In the genomic region with DNA sequence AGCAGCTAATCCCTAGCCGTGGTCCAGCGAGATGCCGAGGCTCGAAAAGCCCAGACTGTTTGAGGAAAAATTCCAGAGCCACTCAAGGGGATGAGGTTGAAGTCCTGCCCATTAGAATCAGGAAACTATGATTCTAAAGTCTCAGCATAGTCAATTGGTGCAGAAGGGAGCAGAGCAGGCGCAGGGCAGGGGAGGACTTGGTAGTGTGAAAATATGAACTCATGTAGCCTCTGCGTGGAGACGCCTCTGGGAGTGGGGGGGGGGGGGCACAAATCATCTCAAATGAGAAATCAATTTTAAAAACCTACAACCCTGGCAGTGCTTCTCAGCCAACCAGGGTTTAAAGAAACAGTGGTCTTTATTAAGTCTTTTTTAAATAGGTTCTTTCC, we compare ENCODE assay signal across 10 mouse cellular contexts.
DNase-seq lines count a peak whose midpoint lies in the region; ATAC-seq lines count a peak whose summit lies in the region.
"Had no signal": no experiment of that assay in that cellular context is flagged by ENCODE, and none has a peak within 500 bp of the region (broad histone marks: within the 10 kb centered on the region; RNA-seq: fewer than 3 reads in every experiment).

No protein-coding gene starts in this region.

- peaks cover 14% of the 10 kb centered on the region for H3K4me1 ChIP-seq in heart, embryonic 11.5 days (ENCODE audit: control insufficient read depth, insufficient read depth, low read length)
- H3K4me1 ChIP-seq in embryonic facial prominence, embryonic 12.5 days: peaks cover 40% of the 10 kb centered on the region
- peaks cover 12% of the 10 kb centered on the region for H3K4me1 ChIP-seq in heart, embryonic 16.5 days (ENCODE audit: control insufficient read depth, insufficient read depth, low read length)
- peaks cover 47% of the 10 kb centered on the region for H3K4me1 ChIP-seq in midbrain, embryonic 13.5 days (replicated peaks)

- 37% methylated on average over 7 of the region's 7 CpGs for WGBS in heart, embryonic 11.5 days (ENCODE audit: insufficient replicate concordance)
- 15% methylated on average over 7 of the region's 7 CpGs for WGBS in embryonic facial prominence, embryonic 12.5 days
- 39% methylated on average over 7 of the region's 7 CpGs for WGBS in heart, embryonic 16.5 days
- WGBS in midbrain, embryonic 13.5 days: 14% methylated on average over 7 of the region's 7 CpGs

- H3K27me3 ChIP-seq in heart, embryonic 11.5 days (ENCODE audit: control insufficient read depth, insufficient read depth, low read length): no peaks in the 10 kb centered on the region
- H3K27me3 ChIP-seq in embryonic facial prominence, embryonic 12.5 days: no peaks in the 10 kb centered on the region
- H3K27me3 ChIP-seq in heart, embryonic 16.5 days (ENCODE audit: control insufficient read depth, insufficient read depth, low read length): no peaks in the 10 kb centered on the region
- 0 out of 2 replicates have a peak, but pooled peaks cover 11% of the 10 kb centered on the region for H3K27me3 ChIP-seq in midbrain, embryonic 13.5 days
- H3K27me3 ChIP-seq: kidney, embryonic 15.5 days had no signal

- H3K27ac ChIP-seq in heart, embryonic 11.5 days (ENCODE audit: low read depth, low read length): no peak overlapping the region
- H3K27ac ChIP-seq in embryonic facial prominence, embryonic 12.5 days: peak overlapping the region; percentile 64
- no peak overlapping the region for H3K27ac ChIP-seq in heart, embryonic 16.5 days (ENCODE audit: low read length)
- H3K27ac ChIP-seq in midbrain, embryonic 13.5 days: no peak overlapping the region
- H3K27ac ChIP-seq: kidney, embryonic 15.5 days; macrophage had no signal

- H3K9me3 ChIP-seq in heart, embryonic 11.5 days (replicated peaks; ENCODE audit: control insufficient read depth, low read length): no peaks in the 10 kb centered on the region
- no peaks in the 10 kb centered on the region for H3K9me3 ChIP-seq in embryonic facial prominence, embryonic 12.5 days
- H3K9me3 ChIP-seq in heart, embryonic 16.5 days (replicated peaks; ENCODE audit: control insufficient read depth, low read length): no peaks in the 10 kb centered on the region
- H3K9me3 ChIP-seq in midbrain, embryonic 13.5 days: no peaks in the 10 kb centered on the region
- H3K9me3 ChIP-seq: kidney, embryonic 15.5 days had no signal

- no peak overlapping the region for H3K9ac ChIP-seq in heart, embryonic 11.5 days (ENCODE audit: low read depth, low read length)
- no peak overlapping the region for H3K9ac ChIP-seq in embryonic facial prominence, embryonic 12.5 days
- H3K9ac ChIP-seq in heart, embryonic 16.5 days (ENCODE audit: low read length): peak overlapping the region; percentile 20; the same call in 1 of the 2 replicates
- H3K9ac ChIP-seq in midbrain, embryonic 13.5 days (replicated peaks): no peak overlapping the region
- H3K9ac ChIP-seq: kidney, embryonic 15.5 days had no signal

- H3K4me3 ChIP-seq in heart, embryonic 11.5 days (ENCODE audit: low read depth, low read length): no peak overlapping the region
- H3K4me3 ChIP-seq in embryonic facial prominence, embryonic 12.5 days: 0 out of 2 replicates have a peak overlapping the region, but pooled peaks have one; percentile 13
- H3K4me3 ChIP-seq in heart, embryonic 16.5 days (ENCODE audit: low read length): no peak overlapping the region
- no peak overlapping the region for H3K4me3 ChIP-seq in midbrain, embryonic 13.5 days (replicated peaks)
- H3K4me3 ChIP-seq: kidney, embryonic 15.5 days had no signal

- peak; percentile 1 to 15 for DNase-seq in heart, adult 18-20 months
- no peak for DNase-seq in ovary, postnatal 14 days (ENCODE audit: low spot score)
- DNase-seq in left cerebral cortex, adult 8-10 months (ENCODE audit: low spot score in 2 of 2): no peak
- no peak for DNase-seq in urinary bladder, adult 2 months (ENCODE audit: low spot score)

- ATAC-seq in heart, embryonic 11.5 days (replicated peaks; ENCODE audit: insufficient number of reproducible peaks, low FRiP score, low TSS enrichment): no peak
- 0 out of 2 replicates have a peak, but pooled peaks have one; percentile 35 for ATAC-seq in embryonic facial prominence, embryonic 12.5 days (ENCODE audit: insufficient number of reproducible peaks, insufficient read depth, low FRiP score, low TSS enrichment)
- ATAC-seq in heart, embryonic 16.5 days (replicated peaks; ENCODE audit: extremely low read depth, insufficient read depth, low FRiP score): no peak
- no peak for ATAC-seq in midbrain, embryonic 13.5 days

- H3K36me3 ChIP-seq in heart, embryonic 11.5 days (ENCODE audit: control insufficient read depth, insufficient read depth, low read length): no peaks in the 10 kb centered on the region
- no peaks in the 10 kb centered on the region for H3K36me3 ChIP-seq in embryonic facial prominence, embryonic 12.5 days
- no peaks in the 10 kb centered on the region for H3K36me3 ChIP-seq in heart, embryonic 16.5 days (ENCODE audit: control insufficient read depth, insufficient read depth)
- H3K36me3 ChIP-seq in midbrain, embryonic 13.5 days: no peaks in the 10 kb centered on the region
- H3K36me3 ChIP-seq: kidney, embryonic 15.5 days had no signal

- no peak overlapping the region for H3K4me2 ChIP-seq in heart, embryonic 11.5 days
- H3K4me2 ChIP-seq in embryonic facial prominence, embryonic 12.5 days (replicated peaks): peak overlapping the region; percentile 32
- peak overlapping the region; percentile 46 for H3K4me2 ChIP-seq in heart, embryonic 16.5 days (ENCODE audit: low read depth, low read length)
- peak overlapping the region; percentile 26 for H3K4me2 ChIP-seq in midbrain, embryonic 13.5 days (replicated peaks)
- H3K4me2 ChIP-seq: kidney, embryonic 15.5 days had no signal

Comparison
In these comparisons a context has a peak if more than half of its experiments do, and no peak if none do; other contexts are left out.
1. DNase-seq: peak in heart, adult 18-20 months (2 of 2); none in ovary, postnatal 14 days (single experiment), left cerebral cortex, adult 8-10 months (0 of 2) and urinary bladder, adult 2 months (single experiment).